Mouse (Mus musculus) hindbrain, embryonic 11.5 days (tissue): ENCODE measurements around the gene Pkd1l3. TPM values are rescaled to one million over a fixed set of nuclear protein-coding genes. Genes with fewer than 3 reads are reported as not detected.

ENCODE experiments used
- ATAC-seq: fragments of 200-750 bp; cut with Nextera tagmentation; 2 replicates; pipeline ENCODE4 v1.8.0; 2017; ENCODE audit warnings: mild to moderate bottlenecking, moderate TSS enrichment, moderate library complexity; ENCODE audit not compliant: low FRiP score
- DNase-seq: peaks from one replicate; pipeline ENCODE4 v3.0.0-alpha.2; 2015; ENCODE audit warnings: low spot score
- H3K27ac ChIP-seq: fragments of 300-500 bp; sonication (generic); 2 replicates; pipeline ENCODE4 v1.5.1; 2014; ENCODE audit warnings: mild to moderate bottlenecking, low read depth, low read length
- H3K27me3 ChIP-seq: fragments of 300-500 bp; sonication (generic); 2 replicates; pipeline ENCODE4 v1.6.1; 2014; ENCODE audit warnings: mild to moderate bottlenecking, low read length, moderate library complexity, mixed read lengths; ENCODE audit not compliant: control insufficient read depth, insufficient read depth
- H3K36me3 ChIP-seq: fragments of 300-500 bp; sonication (generic); 2 replicates; pipeline ENCODE4 v1.6.1; 2014; ENCODE audit warnings: mild to moderate bottlenecking, low read length, moderate library complexity, mixed read lengths; ENCODE audit not compliant: control insufficient read depth, insufficient read depth
- H3K4me1 ChIP-seq: fragments of 300-500 bp; sonication (generic); replicated peaks from 2 replicates; pipeline ENCODE4 v1.6.1; 2014; ENCODE audit warnings: low read length, mixed read lengths; ENCODE audit not compliant: control insufficient read depth, insufficient read depth
- H3K4me2 ChIP-seq: fragments of 300-500 bp; sonication (generic); replicated peaks from 2 replicates; pipeline ENCODE4 v1.6.1; 2014; ENCODE audit warnings: mild to moderate bottlenecking, low read depth, low read length
- H3K4me3 ChIP-seq: fragments of 300-500 bp; sonication (generic); 2 replicates; pipeline ENCODE4 v1.5.1; 2014; ENCODE audit warnings: low read depth, low read length
- H3K9ac ChIP-seq: fragments of 300-500 bp; sonication (generic); 2 replicates; pipeline ENCODE4 v1.6.1; 2014; ENCODE audit warnings: low read depth, low read length
- H3K9me3 ChIP-seq: fragments of 300-500 bp; sonication (generic); 2 replicates; pipeline ENCODE4 v1.6.1; 2016; ENCODE audit warnings: low read length; ENCODE audit not compliant: control insufficient read depth
- WGBS: fragments of 180-500 bp; shearing (Covaris S2); extraction: QIAGEN DNeasy Blood & Tissue Kit; methylation state at CpG from one replicate; pipeline ENCODE4 v1.1.7; 2014; 5-methylcytosine and 5-hydroxymethylcytosine counted together
- polyA plus RNA-seq: library from polyadenylated mRNA; unstranded; fragments of >200 nt; fragmentation: Nextera tagmentation; extraction: Ambion mirVana; gene quantifications from 2 replicates; pipeline ENCODE4 v1.2.1, GENCODE M21; 2014

Pkd1l3 gene
- polyA plus RNA-seq, 1 experiment from 2014 or later: 0.69 TPM

GRCm38 (mm10) chr8:109608271-109609152 is 5.8 kb upstream of the Pkd1l3 start, which contains the start of gene Dhodh:
Gene Dhodh (minus strand): TSS chr8:109608673.
- DNase-seq (peak; percentile 94), ATAC-seq (peak; percentile 100)
- Histone ChIP-seq H3K4me1 (peaks cover 2% of the 10 kb centered on the region; the same call in 1 of the 2 replicates), H3K4me2 (peak within 1 kb of the TSS; percentile 78), H3K36me3 (no peaks in the 10 kb centered on the region), H3K9ac (peak within 1 kb of the TSS; percentile 86), H3K27ac (peak within 1 kb of the TSS; percentile 95), H3K4me3 (peak within 1 kb of the TSS; percentile 55), H3K9me3 (no peaks in the 10 kb centered on the region), H3K27me3 (no peaks in the 10 kb centered on the region)
- under 1% methylated on average over 42 of the region's 42 CpGs for WGBS

GRCm38 (mm10) chr8:109609153-109609502 is 5.2 kb upstream of the Pkd1l3 start:
- Histone ChIP-seq H3K4me2 (peak overlapping the region; percentile 61), H3K36me3 (no peaks in the 10 kb centered on the region), H3K27me3 (no peaks in the 10 kb centered on the region), H3K9ac (peak overlapping the region; percentile 86), H3K4me1 (peaks cover 2% of the 10 kb centered on the region; the same call in 1 of the 2 replicates), H3K4me3 (peak overlapping the region; percentile 55), H3K27ac (peak overlapping the region; percentile 95), H3K9me3 (no peaks in the 10 kb centered on the region)
- ATAC-seq: no peak
- DNase-seq: peak; percentile 31
- WGBS: 30% methylated on average over 5 of the region's 5 CpGs

- DNase-seq: no peak
- WGBS: 90% methylated on average over 3 of the region's 3 CpGs
- Histone ChIP-seq H3K9me3 (no peaks in the 10 kb centered on the region), H3K9ac (no peak overlapping the region), H3K27ac (no peak overlapping the region), H3K4me2 (no peak overlapping the region), H3K27me3 (no peaks in the 10 kb centered on the region), H3K4me3 (no peak overlapping the region), H3K4me1 (no peaks in the 10 kb centered on the region), H3K36me3 (no peaks in the 10 kb centered on the region)
- no peak for ATAC-seq
Observed at GRCm38 (mm10) chr8:109615569-109615968, 1.3 kb downstream of the Pkd1l3 start.

GRCm38 (mm10) chr8:109628638-109629037 is 14.3 kb downstream of the Pkd1l3 start:
- Histone ChIP-seq H3K27ac (no peak overlapping the region), H3K36me3 (no peaks in the 10 kb centered on the region), H3K9me3 (no peaks in the 10 kb centered on the region), H3K9ac (no peak overlapping the region), H3K4me2 (no peak overlapping the region), H3K27me3 (no peaks in the 10 kb centered on the region), H3K4me3 (no peak overlapping the region), H3K4me1 (no peaks in the 10 kb centered on the region)
- DNase-seq (no peak), ATAC-seq (no peak)
- 72% methylated on average over 6 of the region's 6 CpGs for WGBS

- no peak for ATAC-seq
- no peak overlapping the region for H3K4me3 ChIP-seq
- 79% methylated on average over 5 of the region's 5 CpGs for WGBS
- no peak overlapping the region for H3K27ac ChIP-seq
- no peaks in the 10 kb centered on the region for H3K36me3 ChIP-seq
- no peak overlapping the region for H3K4me2 ChIP-seq
- no peak overlapping the region for H3K9ac ChIP-seq
- no peak for DNase-seq
- no peaks in the 10 kb centered on the region for H3K4me1 ChIP-seq
- H3K9me3 ChIP-seq: no peaks in the 10 kb centered on the region
- H3K27me3 ChIP-seq: no peaks in the 10 kb centered on the region
Observed at GRCm38 (mm10) chr8:109632498-109632897, 18.2 kb downstream of the Pkd1l3 start.

- Histone ChIP-seq H3K27ac (no peak overlapping the region), H3K4me3 (no peak overlapping the region), H3K27me3 (no peaks in the 10 kb centered on the region), H3K4me1 (no peaks in the 10 kb centered on the region), H3K9me3 (no peaks in the 10 kb centered on the region), H3K4me2 (no peak overlapping the region), H3K9ac (no peak overlapping the region), H3K36me3 (no peaks in the 10 kb centered on the region)
- no peak for ATAC-seq
- no peak for DNase-seq
- WGBS: 93% methylated on average over 8 of the region's 8 CpGs
Observed at GRCm38 (mm10) chr8:109635146-109635545, 20.8 kb downstream of the Pkd1l3 start.

- H3K9ac ChIP-seq: no peak overlapping the region
- H3K9me3 ChIP-seq: no peaks in the 10 kb centered on the region
- no peak for ATAC-seq
- H3K27me3 ChIP-seq: no peaks in the 10 kb centered on the region
- no peak overlapping the region for H3K27ac ChIP-seq
- no peaks in the 10 kb centered on the region for H3K36me3 ChIP-seq
- H3K4me3 ChIP-seq: no peak overlapping the region
- WGBS: 83% methylated on average over 5 of the region's 5 CpGs
- H3K4me1 ChIP-seq: no peaks in the 10 kb centered on the region
- H3K4me2 ChIP-seq: no peak overlapping the region
- no peak for DNase-seq
Observed at GRCm38 (mm10) chr8:109638851-109639250, 24.5 kb downstream of the Pkd1l3 start.

- H3K36me3 ChIP-seq: no peaks in the 10 kb centered on the region
- H3K4me2 ChIP-seq: no peak overlapping the region
- no peaks in the 10 kb centered on the region for H3K4me1 ChIP-seq
- no peaks in the 10 kb centered on the region for H3K9me3 ChIP-seq
- no peak overlapping the region for H3K27ac ChIP-seq
- no peak for ATAC-seq
- H3K9ac ChIP-seq: no peak overlapping the region
- no peaks in the 10 kb centered on the region for H3K27me3 ChIP-seq
- no peak for DNase-seq
- 67% methylated on average over 7 of the region's 7 CpGs for WGBS
- no peak overlapping the region for H3K4me3 ChIP-seq
Observed at GRCm38 (mm10) chr8:109640410-109640809, 26.1 kb downstream of the Pkd1l3 start.

- no peaks in the 10 kb centered on the region for H3K36me3 ChIP-seq
- 83% methylated on average over 5 of the region's 5 CpGs for WGBS
- no peak overlapping the region for H3K27ac ChIP-seq
- H3K4me3 ChIP-seq: no peak overlapping the region
- no peak overlapping the region for H3K9ac ChIP-seq
- no peaks in the 10 kb centered on the region for H3K9me3 ChIP-seq
- H3K4me2 ChIP-seq: no peak overlapping the region
- H3K27me3 ChIP-seq: no peaks in the 10 kb centered on the region
- no peak for DNase-seq
- H3K4me1 ChIP-seq: no peaks in the 10 kb centered on the region
- ATAC-seq: no peak
Observed at GRCm38 (mm10) chr8:109641236-109641635, 26.9 kb downstream of the Pkd1l3 start.
